Mouse (Mus musculus) neural tube, embryonic 12.5 days (tissue): Measurements from ENCODE around the gene Gm21677. TPM values are rescaled to one million over a fixed set of nuclear protein-coding genes. Genes with fewer than 3 reads are reported as not detected.
"Not testable (repeated sequence)": the region's sequence is repeated elsewhere in the genome, so short reads cannot be mapped to it uniquely, and the experiment has no call there.

Experiments
- ATAC-seq: fragments of 200-750 bp; cut with Nextera tagmentation; 2 replicates; pipeline ENCODE4 v1.8.0; 2017; ENCODE audit warnings: low read depth, mild to moderate bottlenecking, moderate TSS enrichment, moderate library complexity; ENCODE audit not compliant: low FRiP score
- H3K27ac ChIP-seq: fragments of 300-500 bp; sonication (generic); 2 replicates; pipeline ENCODE4 v1.5.1; 2016
- H3K27me3 ChIP-seq: fragments of 300-500 bp; sonication (generic); replicated peaks from 2 replicates; pipeline ENCODE4 v1.6.1; 2016; ENCODE audit warnings: mild to moderate bottlenecking
- H3K36me3 ChIP-seq: fragments of 300-500 bp; sonication (generic); 2 replicates; pipeline ENCODE4 v1.6.1; 2016; ENCODE audit warnings: mild to moderate bottlenecking
- H3K4me1 ChIP-seq: fragments of 300-500 bp; sonication (generic); 2 replicates; pipeline ENCODE4 v1.6.1; 2016
- H3K4me2 ChIP-seq: fragments of 300-500 bp; sonication (generic); replicated peaks from 2 replicates; pipeline ENCODE4 v1.6.1; 2016; ENCODE audit warnings: mild to moderate bottlenecking
- H3K4me3 ChIP-seq: fragments of 300-500 bp; sonication (generic); 2 replicates; pipeline ENCODE4 v1.5.1; 2016
- H3K9ac ChIP-seq: fragments of 300-500 bp; sonication (generic); 2 replicates; pipeline ENCODE4 v1.6.1; 2016; ENCODE audit warnings: mild to moderate bottlenecking
- H3K9me3 ChIP-seq: fragments of 300-500 bp; sonication (generic); 2 replicates; pipeline ENCODE4 v1.6.1; 2016; ENCODE audit warnings: mild to moderate bottlenecking
- WGBS: fragments of 180-500 bp; shearing (Covaris S2); methylation state at CpG from one replicate; pipeline ENCODE4 v1.1.7; 2016; 5-methylcytosine and 5-hydroxymethylcytosine counted together
- polyA plus RNA-seq: library from polyadenylated mRNA; unstranded; fragments of >200 nt; fragmentation: Nextera tagmentation; extraction: Ambion mirVana; gene quantifications from 2 replicates; pipeline ENCODE4 v1.2.1, GENCODE M21; 2016

Gm21677 gene
- polyA plus RNA-seq, result not detected in 2 replicates

DNA sequence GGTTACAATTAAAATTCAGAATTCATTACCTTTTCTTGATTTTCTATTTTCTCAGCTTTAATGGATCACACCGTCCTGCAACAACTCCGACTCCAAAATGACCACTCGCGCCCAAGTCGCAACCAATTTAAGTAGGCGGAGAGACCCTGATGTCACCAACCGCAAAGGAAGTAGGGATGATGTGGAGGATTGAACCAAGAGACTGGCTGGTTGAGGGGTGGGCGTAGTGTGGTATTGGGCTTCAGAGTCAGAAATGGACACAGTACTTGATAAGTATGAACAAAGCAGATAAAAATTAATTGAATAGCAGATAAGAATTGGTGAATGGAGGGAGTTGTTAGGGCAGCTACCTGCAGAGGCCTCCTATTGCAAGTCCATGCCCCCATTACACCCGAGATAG, at the start of gene Gm21677:
Gm21677 (minus strand) TSS at position 101 of the 400 bp plus-strand sequence.
- no CpG with 5 or more reads among the region's 9 CpGs for WGBS
- H3K27me3 ChIP-seq, H3K4me1 ChIP-seq, H3K9me3 ChIP-seq, H3K4me3 ChIP-seq, ATAC-seq, H3K27ac ChIP-seq, H3K36me3 ChIP-seq, H3K4me2 ChIP-seq, H3K9ac ChIP-seq: not testable (repeated sequence)

DNA sequence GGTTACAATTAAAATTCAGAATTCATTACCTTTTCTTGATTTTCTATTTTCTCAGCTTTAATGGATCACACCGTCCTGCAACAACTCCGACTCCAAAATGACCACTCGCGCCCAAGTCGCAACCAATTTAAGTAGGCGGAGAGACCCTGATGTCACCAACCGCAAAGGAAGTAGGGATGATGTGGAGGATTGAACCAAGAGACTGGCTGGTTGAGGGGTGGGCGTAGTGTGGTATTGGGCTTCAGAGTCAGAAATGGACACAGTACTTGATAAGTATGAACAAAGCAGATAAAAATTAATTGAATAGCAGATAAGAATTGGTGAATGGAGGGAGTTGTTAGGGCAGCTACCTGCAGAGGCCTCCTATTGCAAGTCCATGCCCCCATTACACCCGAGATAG, 39.0 kb upstream of the Gm21677 start, which contains the start of gene Gm21693:
Gm21693 (minus strand) TSS at position 101 of the 400 bp plus-strand sequence.
- not testable (repeated sequence) for ATAC-seq, H3K9me3 ChIP-seq, H3K4me1 ChIP-seq, H3K27ac ChIP-seq, H3K27me3 ChIP-seq, H3K4me2 ChIP-seq, H3K9ac ChIP-seq, H3K4me3 ChIP-seq, H3K36me3 ChIP-seq
- no CpG with 5 or more reads among the region's 9 CpGs for WGBS

DNA sequence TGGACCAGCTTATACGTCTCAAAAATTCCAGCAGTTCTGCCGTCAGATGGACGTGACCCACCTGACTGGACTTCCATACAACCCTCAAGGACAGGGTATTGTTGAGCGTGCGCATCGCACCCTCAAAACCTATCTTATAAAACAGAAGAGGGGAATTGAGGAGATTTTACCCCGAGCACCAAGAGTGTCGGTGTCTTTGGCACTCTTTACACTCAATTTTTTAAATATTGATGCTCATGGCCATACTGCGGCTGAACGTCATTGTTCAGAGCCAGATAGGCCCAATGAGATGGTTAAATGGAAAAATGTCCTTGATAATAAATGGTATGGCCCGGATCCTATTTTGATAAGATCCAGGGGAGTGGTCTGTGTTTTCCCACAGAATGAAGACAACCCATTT, 34.4 kb upstream of the Gm21677 start:
- not testable (repeated sequence) for H3K36me3 ChIP-seq, H3K4me3 ChIP-seq, ATAC-seq, H3K27ac ChIP-seq, H3K9ac ChIP-seq, H3K4me1 ChIP-seq, H3K4me2 ChIP-seq, H3K9me3 ChIP-seq, H3K27me3 ChIP-seq
- no CpG with 5 or more reads among the region's 11 CpGs for WGBS

Other genes with a start within 250 kb of the Gm21677 start
- gene Gm21693, start 38.9 kb upstream of the Gm21677 start, polyA plus RNA-seq, result not detected in 2 replicates
- not detected in 2 replicates for gene Gm21704, start 103.7 kb upstream of the Gm21677 start, polyA plus RNA-seq
- not detected in 2 replicates for gene Gm21708, start 103.7 kb upstream of the Gm21677 start, polyA plus RNA-seq